Mouse (Mus musculus): ENCODE data around the gene Cnga3. TPM values are rescaled to one million over a fixed set of nuclear protein-coding genes. Genes with fewer than 3 reads are reported as not detected.

Cnga3 gene
- total RNA-seq, 4 experiments from 2014 or later: 0.19 to 0.89 (median 0.42) TPM

GRCm38 (mm10) chr1:37286556-37286955, 72.3 kb downstream of the Cnga3 start:
- DNase-seq (ENCODE audit: low spot score in 2 of 2): no peak

GRCm38 (mm10) chr1:37287748-37288147, 73.5 kb downstream of the Cnga3 start:
- no peak for DNase-seq (ENCODE audit: low spot score in 2 of 2)

- no peak for DNase-seq (ENCODE audit: low spot score in 2 of 2)
Measured at GRCm38 (mm10) chr1:37288181-37288935, 74.1 kb downstream of the Cnga3 start.

- no peak for DNase-seq (ENCODE audit: low spot score in 2 of 2)
Measured at GRCm38 (mm10) chr1:37288941-37289340, 74.7 kb downstream of the Cnga3 start.

GRCm38 (mm10) chr1:37296414-37296813, 82.2 kb downstream of the Cnga3 start:
- no peak for DNase-seq (ENCODE audit: low spot score in 2 of 2)

- no peak for DNase-seq (ENCODE audit: low spot score in 2 of 2)
Measured at GRCm38 (mm10) chr1:37298904-37299303, 84.7 kb downstream of the Cnga3 start.

GRCm38 (mm10) chr1:37299540-37300491, 85.6 kb downstream of the Cnga3 start, which contains the start of gene Inpp4a:
Gene Inpp4a, plus strand, starts transcription at chr1:37299865.
- DNase-seq (ENCODE audit: low spot score in 2 of 2): peak; percentile 83 to 85

GRCm38 (mm10) chr1:37300650-37301049, 86.4 kb downstream of the Cnga3 start:
- DNase-seq (ENCODE audit: low spot score in 2 of 2): no peak

GRCm38 (mm10) chr1:37302801-37303200, 88.6 kb downstream of the Cnga3 start:
- DNase-seq (ENCODE audit: low spot score in 2 of 2): no peak

- no peak for DNase-seq (ENCODE audit: low spot score in 2 of 2)
Measured at GRCm38 (mm10) chr1:37305691-37306287, 91.6 kb downstream of the Cnga3 start.

- DNase-seq (ENCODE audit: low spot score in 2 of 2): no peak
Measured at GRCm38 (mm10) chr1:37307586-37307985, 93.4 kb downstream of the Cnga3 start.

GRCm38 (mm10) chr1:37308021-37308742, 93.9 kb downstream of the Cnga3 start:
- no peak for DNase-seq (ENCODE audit: low spot score in 2 of 2)

GRCm38 (mm10) chr1:37308743-37309100, 94.5 kb downstream of the Cnga3 start:
- DNase-seq (ENCODE audit: low spot score in 2 of 2): no peak

- no peak for DNase-seq (ENCODE audit: low spot score in 2 of 2)
Measured at GRCm38 (mm10) chr1:37309939-37310515, 95.8 kb downstream of the Cnga3 start.

Other genes starting within 250 kb of the Cnga3 start
- gene Vwa3b, start 187.8 kb upstream of the Cnga3 start, total RNA-seq (2022): 10 to 100 TPM; 51.2 to 88.8 (median 83.3) TPM
- gene Inpp4a, start 85.4 kb downstream of the Cnga3 start, total RNA-seq (2022): 10 to 100 TPM; 20.1 to 24.8 (median 21.7) TPM
- gene Coa5, start 215.7 kb downstream of the Cnga3 start, total RNA-seq (2022): 100 to 1,000 TPM in 2 of 4 experiments, 10 to 100 TPM in 2; 79.7 to 115 (median 95.0) TPM
- gene Unc50, start 215.7 kb downstream of the Cnga3 start, total RNA-seq (2022): 10 to 100 TPM in 3 of 4 experiments, 1 to 10 TPM in 1; 9.2 to 16.4 (median 15.3) TPM

Data from gastrocnemius, adult 8-10 months (tissue).